Mouse (Mus musculus): ENCODE data around the gene Zgrf1.

- TF ChIP-seq POLR2A (IDR thresholded peaks at IDR 0.05; ENCODE audit: low read depth, low read length) (no peak), CTCF (IDR thresholded peaks at IDR 0.05; ENCODE audit: borderline replicate concordance, insufficient read depth, low read length) (no peak)
Measured at GRCm38 (mm10) chr3:127660712-127661111, 107.4 kb downstream of the Zgrf1 start.

All from embryonic fibroblast, embryonic 13.5 days (primary cell).